Mouse (Mus musculus) brain, embryonic 14.5 days (tissue): ENCODE measurements at regions not wholly inside any gene's neighbourhood (a gene's known extent, or its start where the extent isn't known, plus 50 kb on each side); places are given as distances from the start of the nearest gene placed in this dataset.

Source experiments
- CTCF ChIP-seq: fragments of 200-500 bp; IDR thresholded peaks from 2 replicates; pipeline ENCODE4 v1.5.1; 2012; ENCODE audit warnings: inconsistent platforms, mild to moderate bottlenecking, moderate library complexity, borderline replicate concordance; ENCODE audit not compliant: insufficient read depth, insufficient read length; ENCODE audit errors: extremely low read depth
- POLR2A ChIP-seq: fragments of 200-500 bp; IDR thresholded peaks from 2 replicates; pipeline ENCODE4 v1.6.1; 2012; ENCODE audit warnings: mild to moderate bottlenecking, inconsistent platforms, borderline replicate concordance; ENCODE audit not compliant: poor library complexity, insufficient read depth, insufficient read length, severe bottlenecking; ENCODE audit errors: extremely low read depth

- TF ChIP-seq POLR2A, result no peak
- no peak for TF ChIP-seq CTCF
Observed at GRCm38 (mm10) chr13:28507783-28508182, 250.5 kb downstream of the Gm11361 start.
